Mouse (Mus musculus): ENCODE results near the gene Sergef. TPM values are rescaled to one million over a fixed set of nuclear protein-coding genes. Genes with fewer than 3 reads are reported as not detected.

The Sergef gene
- polyA plus RNA-seq, 1 experiment from 2014 or later, result 32.6 TPM

DNA sequence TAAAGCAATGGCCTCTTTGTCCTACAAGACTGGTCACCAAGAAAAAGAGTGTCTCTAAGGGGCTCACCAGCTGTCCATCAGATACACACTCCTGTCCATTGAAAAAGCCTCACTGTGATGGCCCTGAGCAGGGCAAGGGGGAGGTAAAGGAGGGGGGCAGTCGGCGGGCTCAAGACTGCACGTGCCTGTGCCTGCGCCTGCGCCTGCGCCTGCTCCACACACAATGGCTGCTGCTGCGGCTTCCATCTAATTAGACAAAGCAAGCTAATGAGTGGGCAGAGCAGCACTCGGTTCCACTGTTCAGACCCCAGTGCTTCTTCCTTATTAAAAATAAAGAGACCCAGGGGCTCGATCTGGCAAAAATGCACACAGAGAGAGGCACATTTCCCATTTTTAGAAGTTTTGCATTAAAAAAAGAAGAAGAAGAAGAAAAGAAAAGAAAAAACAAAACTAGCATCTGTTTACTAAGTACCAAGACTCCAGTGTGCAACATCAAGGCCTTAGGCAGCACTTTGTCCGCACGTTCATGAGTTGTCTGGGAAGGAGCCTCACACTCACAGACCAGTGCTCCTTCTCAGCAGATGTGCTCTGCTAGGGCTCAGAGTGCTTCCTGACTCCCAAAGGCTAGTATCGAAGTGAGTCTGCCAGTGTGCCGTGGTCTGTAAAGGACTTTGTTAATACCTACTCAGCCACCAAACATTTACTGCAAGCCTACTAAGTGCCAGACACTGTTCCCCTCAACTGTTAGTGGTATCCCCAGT lies 83.1 kb downstream of the Sergef start:
- Histone ChIP-seq H3K27ac (ENCODE audit: low read length) (peak overlapping the region; percentile 43; the same call in 1 of the 2 replicates), H3K4me2 (ENCODE audit: low read length) (peak overlapping the region; percentile 13), H3K4me1 (replicated peaks; ENCODE audit: control insufficient read depth, insufficient read depth, low read length) (peaks cover 32% of the 10 kb centered on the region), H3K9ac (replicated peaks; ENCODE audit: low read depth, low read length) (0 out of 2 replicates have a peak overlapping the region, but pooled peaks have one; percentile 4), H3K4me3 (replicated peaks; ENCODE audit: low read length) (no peak overlapping the region), H3K9me3 (ENCODE audit: control insufficient read depth, low read length) (no peaks in the 10 kb centered on the region), H3K36me3 (ENCODE audit: control insufficient read depth, insufficient read depth) (no peaks in the 10 kb centered on the region), H3K27me3 (replicated peaks; ENCODE audit: control insufficient read depth, insufficient read depth, low read length) (no peaks in the 10 kb centered on the region)
- peak; percentile 93 for ATAC-seq
- WGBS, result 13% methylated on average over 13 of the region's 13 CpGs

DNA sequence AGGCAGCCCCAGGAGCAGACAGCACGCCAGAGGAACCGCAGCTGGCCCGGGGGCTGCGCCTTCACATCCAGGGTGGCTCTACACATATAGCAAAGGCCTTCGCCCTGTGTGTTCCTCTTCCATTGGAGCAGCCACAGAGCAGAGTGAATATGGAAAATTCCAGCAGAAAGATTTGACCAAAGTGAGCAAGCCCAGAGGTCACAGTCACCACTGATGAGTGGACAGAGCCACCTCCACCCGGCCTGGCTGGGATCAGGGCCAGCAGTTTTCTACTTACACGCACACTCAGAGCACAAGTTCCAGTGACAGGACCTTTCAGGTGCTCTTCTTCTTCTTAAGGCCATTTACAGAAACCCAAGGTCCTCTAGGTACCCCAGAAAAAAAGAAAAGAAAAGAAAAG lies 83.9 kb downstream of the Sergef start:
- no peak for ATAC-seq
- H3K27ac ChIP-seq (ENCODE audit: low read length), result no peak overlapping the region
- no peaks in the 10 kb centered on the region for H3K27me3 ChIP-seq (replicated peaks; ENCODE audit: control insufficient read depth, insufficient read depth, low read length)
- WGBS, result 87% methylated on average over 7 of the region's 7 CpGs
- no peak overlapping the region for H3K4me3 ChIP-seq (replicated peaks; ENCODE audit: low read length)
- H3K9ac ChIP-seq (replicated peaks; ENCODE audit: low read depth, low read length), result no peak overlapping the region
- no peaks in the 10 kb centered on the region for H3K36me3 ChIP-seq (ENCODE audit: control insufficient read depth, insufficient read depth)
- H3K4me1 ChIP-seq (replicated peaks; ENCODE audit: control insufficient read depth, insufficient read depth, low read length), result peaks cover 39% of the 10 kb centered on the region
- no peaks in the 10 kb centered on the region for H3K9me3 ChIP-seq (ENCODE audit: control insufficient read depth, low read length)
- H3K4me2 ChIP-seq (ENCODE audit: low read length), result no peak overlapping the region

DNA sequence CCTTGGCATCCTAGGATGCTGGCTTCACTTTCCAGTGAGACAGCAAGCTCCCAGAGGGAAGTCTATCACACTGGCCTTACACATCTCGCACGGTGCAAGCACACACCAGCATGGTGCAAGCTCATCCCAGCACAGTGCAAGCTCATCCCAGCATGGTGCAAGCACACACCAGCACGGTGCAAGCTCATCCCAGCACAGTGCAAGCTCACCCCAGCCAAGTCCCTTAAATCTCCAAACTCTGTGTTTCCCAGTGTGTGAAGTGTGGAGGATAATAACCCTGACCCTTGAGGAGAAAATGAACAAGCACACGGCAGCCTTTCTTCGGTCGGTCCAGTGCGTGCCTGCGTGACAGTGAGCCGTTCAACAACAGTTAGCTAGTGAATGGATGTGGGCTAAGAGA lies 84.8 kb downstream of the Sergef start:
- H3K9ac ChIP-seq (replicated peaks; ENCODE audit: low read depth, low read length), result no peak overlapping the region
- WGBS, result 70% methylated on average over 9 of the region's 9 CpGs
- H3K27me3 ChIP-seq (replicated peaks; ENCODE audit: control insufficient read depth, insufficient read depth, low read length), result no peaks in the 10 kb centered on the region
- H3K4me3 ChIP-seq (replicated peaks; ENCODE audit: low read length), result no peak overlapping the region
- H3K4me1 ChIP-seq (replicated peaks; ENCODE audit: control insufficient read depth, insufficient read depth, low read length), result peaks cover 39% of the 10 kb centered on the region
- no peaks in the 10 kb centered on the region for H3K9me3 ChIP-seq (ENCODE audit: control insufficient read depth, low read length)
- no peak; the same call in 1 of the 2 replicates for ATAC-seq
- H3K27ac ChIP-seq (ENCODE audit: low read length), result no peak overlapping the region
- no peaks in the 10 kb centered on the region for H3K36me3 ChIP-seq (ENCODE audit: control insufficient read depth, insufficient read depth)
- H3K4me2 ChIP-seq (ENCODE audit: low read length), result no peak overlapping the region

DNA sequence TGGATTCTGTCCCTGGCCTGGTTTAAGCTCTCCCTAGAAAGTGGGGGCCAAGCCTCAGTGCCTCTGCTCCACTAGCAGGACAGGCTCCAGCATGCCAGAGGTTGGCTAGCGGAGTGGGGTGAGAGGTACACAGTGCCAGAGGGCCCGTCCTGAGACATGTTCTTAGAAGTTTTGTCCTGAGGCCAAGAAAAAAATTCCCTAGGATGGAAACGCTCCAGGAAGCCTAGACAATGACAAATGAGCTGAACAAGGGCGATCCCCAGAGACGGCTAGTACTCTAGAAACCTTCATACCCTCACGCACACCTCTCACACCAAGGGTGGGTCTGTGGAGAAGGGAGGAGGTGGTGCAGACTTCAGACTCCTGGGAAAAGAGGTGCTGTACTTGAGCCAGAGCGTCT lies 85.6 kb downstream of the Sergef start:
- no peak overlapping the region for H3K9ac ChIP-seq (replicated peaks; ENCODE audit: low read depth, low read length)
- no peak for ATAC-seq
- H3K4me3 ChIP-seq (replicated peaks; ENCODE audit: low read length), result no peak overlapping the region
- H3K4me2 ChIP-seq (ENCODE audit: low read length), result no peak overlapping the region
- H3K9me3 ChIP-seq (ENCODE audit: control insufficient read depth, low read length), result no peaks in the 10 kb centered on the region
- no peak overlapping the region for H3K27ac ChIP-seq (ENCODE audit: low read length)
- H3K36me3 ChIP-seq (ENCODE audit: control insufficient read depth, insufficient read depth), result no peaks in the 10 kb centered on the region
- H3K4me1 ChIP-seq (replicated peaks; ENCODE audit: control insufficient read depth, insufficient read depth, low read length), result peaks cover 39% of the 10 kb centered on the region
- WGBS, result 33% methylated on average over 7 of the region's 7 CpGs
- no peaks in the 10 kb centered on the region for H3K27me3 ChIP-seq (replicated peaks; ENCODE audit: control insufficient read depth, insufficient read depth, low read length)

DNA sequence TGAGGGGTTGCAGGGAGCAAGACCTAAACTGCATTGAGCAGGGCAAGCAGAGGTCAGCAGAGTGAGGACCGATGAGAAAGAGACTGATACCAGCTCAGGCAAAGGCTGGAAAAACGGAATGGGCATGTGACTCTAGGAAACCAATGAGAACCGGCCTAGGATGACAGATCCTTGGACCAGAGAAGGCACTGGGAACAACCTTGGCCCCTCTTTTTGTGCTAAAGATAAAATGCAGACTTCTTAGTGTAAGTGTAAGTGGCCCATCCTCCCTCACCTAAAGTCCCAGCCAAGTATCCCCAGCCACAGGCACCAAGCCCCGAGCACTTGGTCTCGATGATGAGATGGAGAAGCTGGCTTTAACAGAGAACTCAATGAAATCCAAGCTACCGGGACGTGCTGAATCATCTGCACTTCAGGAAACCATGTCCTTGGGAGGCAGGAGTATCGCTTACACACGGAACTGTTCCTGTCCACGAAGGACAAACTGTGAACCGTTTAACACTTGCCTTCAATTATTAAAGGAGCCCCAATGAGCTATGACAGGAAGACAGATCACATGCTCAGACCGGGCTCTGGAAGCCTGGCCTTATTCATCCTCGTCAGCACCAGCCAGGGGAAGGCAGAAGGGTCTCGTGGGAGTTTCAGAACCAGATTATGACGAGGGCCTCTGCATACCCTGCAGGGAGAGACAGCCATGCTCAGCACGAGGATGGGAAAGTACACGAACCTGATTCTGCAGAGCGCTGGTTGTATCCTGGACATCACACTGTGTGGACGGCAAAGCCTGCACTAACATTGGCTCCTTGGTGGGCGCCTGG lies 87.5 kb downstream of the Sergef start:
- ATAC-seq, result no peak

DNA sequence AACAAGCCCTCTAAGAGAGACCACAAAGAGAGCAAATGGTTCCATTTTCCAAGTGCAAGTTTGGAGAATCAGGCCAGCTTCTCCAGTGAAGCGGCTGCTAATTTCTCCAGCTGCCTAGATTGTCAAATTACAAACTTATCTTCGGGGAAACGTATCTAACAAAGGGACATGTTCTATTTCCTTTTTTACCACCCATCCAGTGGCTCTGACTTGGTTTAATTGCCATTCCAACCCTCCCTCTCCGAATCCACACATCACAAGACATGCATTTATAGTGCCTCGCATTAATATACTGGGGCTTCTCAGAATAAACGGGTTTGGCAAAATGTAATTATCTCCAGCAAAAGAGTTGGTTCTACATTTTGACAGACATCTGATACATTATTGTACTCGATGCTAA lies 88.4 kb downstream of the Sergef start:
- Histone ChIP-seq H3K9me3 (ENCODE audit: control insufficient read depth, low read length) (no peaks in the 10 kb centered on the region), H3K4me3 (replicated peaks; ENCODE audit: low read length) (no peak overlapping the region), H3K4me2 (ENCODE audit: low read length) (no peak overlapping the region), H3K27ac (ENCODE audit: low read length) (peak overlapping the region; percentile 58), H3K27me3 (replicated peaks; ENCODE audit: control insufficient read depth, insufficient read depth, low read length) (no peaks in the 10 kb centered on the region), H3K36me3 (ENCODE audit: control insufficient read depth, insufficient read depth) (no peaks in the 10 kb centered on the region), H3K9ac (replicated peaks; ENCODE audit: low read depth, low read length) (no peak overlapping the region), H3K4me1 (replicated peaks; ENCODE audit: control insufficient read depth, insufficient read depth, low read length) (peaks cover 32% of the 10 kb centered on the region)
- ATAC-seq, result peak; percentile 34; the same call in 1 of the 2 replicates
- WGBS, result 45% methylated on average over 7 of the region's 7 CpGs

More for the DNA sequence above, 87.5 kb downstream of the Sergef start:
- Histone ChIP-seq H3K36me3 (ENCODE audit: control insufficient read depth, insufficient read depth) (no peaks in the 10 kb centered on the region), H3K9ac (replicated peaks; ENCODE audit: low read depth, low read length) (no peak overlapping the region), H3K4me2 (ENCODE audit: low read length) (no peak overlapping the region), H3K4me3 (replicated peaks; ENCODE audit: low read length) (no peak overlapping the region), H3K4me1 (replicated peaks; ENCODE audit: control insufficient read depth, insufficient read depth, low read length) (peaks cover 39% of the 10 kb centered on the region), H3K27me3 (replicated peaks; ENCODE audit: control insufficient read depth, insufficient read depth, low read length) (no peaks in the 10 kb centered on the region), H3K27ac (ENCODE audit: low read length) (peak overlapping the region; percentile 58; the same call in 1 of the 2 replicates), H3K9me3 (ENCODE audit: control insufficient read depth, low read length) (no peaks in the 10 kb centered on the region)
- WGBS, result 82% methylated on average over 20 of the region's 20 CpGs

DNA sequence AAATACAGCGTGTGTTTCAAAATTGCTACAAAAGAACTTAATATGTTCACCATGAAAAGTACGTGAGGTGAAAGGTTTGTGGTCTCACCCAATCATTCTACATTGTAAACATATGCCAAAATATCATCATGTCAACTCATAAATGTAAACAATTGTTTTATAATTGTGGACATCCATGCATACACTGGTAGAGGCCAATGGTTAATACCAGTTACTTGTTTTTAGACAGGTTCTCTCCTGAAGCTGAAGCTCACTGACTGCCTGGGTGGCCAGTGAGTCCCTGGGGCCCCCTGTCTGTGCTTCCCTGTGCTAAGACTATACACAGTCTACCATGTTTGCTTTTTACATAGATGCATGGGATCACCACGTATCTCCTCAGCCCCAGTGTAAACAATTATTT lies 91.5 kb downstream of the Sergef start:
- Histone ChIP-seq H3K4me2 (ENCODE audit: low read length) (no peak overlapping the region), H3K27ac (ENCODE audit: low read length) (no peak overlapping the region), H3K36me3 (ENCODE audit: control insufficient read depth, insufficient read depth) (no peaks in the 10 kb centered on the region), H3K27me3 (replicated peaks; ENCODE audit: control insufficient read depth, insufficient read depth, low read length) (no peaks in the 10 kb centered on the region), H3K9ac (replicated peaks; ENCODE audit: low read depth, low read length) (no peak overlapping the region), H3K4me3 (replicated peaks; ENCODE audit: low read length) (no peak overlapping the region), H3K4me1 (replicated peaks; ENCODE audit: control insufficient read depth, insufficient read depth, low read length) (peaks cover 22% of the 10 kb centered on the region), H3K9me3 (ENCODE audit: control insufficient read depth, low read length) (no peaks in the 10 kb centered on the region)
- WGBS, result 89% methylated on average over 3 of the region's 3 CpGs
- ATAC-seq, result no peak

DNA sequence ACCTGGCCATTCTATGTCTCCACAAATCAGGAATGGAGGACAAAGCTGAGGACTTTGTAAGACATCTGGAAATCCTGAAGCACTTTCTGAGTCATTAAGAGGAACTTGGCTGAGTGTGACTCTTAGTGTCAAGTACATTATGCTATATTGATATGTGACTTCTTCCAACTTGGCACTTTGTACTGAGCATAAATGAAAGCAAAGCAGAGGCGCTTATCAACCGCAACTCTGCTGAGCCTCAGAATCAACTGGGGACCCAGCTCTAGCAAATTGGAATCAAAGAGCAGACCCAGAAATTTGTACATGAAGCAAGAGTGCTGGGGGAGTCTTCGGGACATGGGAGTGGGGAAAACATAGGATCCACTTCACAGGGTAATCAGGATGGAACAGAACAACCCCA lies 92.0 kb downstream of the Sergef start:
- 86% methylated on average over 3 of the region's 3 CpGs for WGBS
- no peaks in the 10 kb centered on the region for H3K36me3 ChIP-seq (ENCODE audit: control insufficient read depth, insufficient read depth)
- peaks cover 22% of the 10 kb centered on the region for H3K4me1 ChIP-seq (replicated peaks; ENCODE audit: control insufficient read depth, insufficient read depth, low read length)
- no peak overlapping the region for H3K27ac ChIP-seq (ENCODE audit: low read length)
- no peak overlapping the region for H3K9ac ChIP-seq (replicated peaks; ENCODE audit: low read depth, low read length)
- H3K9me3 ChIP-seq (ENCODE audit: control insufficient read depth, low read length), result no peaks in the 10 kb centered on the region
- no peak overlapping the region for H3K4me2 ChIP-seq (ENCODE audit: low read length)
- no peaks in the 10 kb centered on the region for H3K27me3 ChIP-seq (replicated peaks; ENCODE audit: control insufficient read depth, insufficient read depth, low read length)
- H3K4me3 ChIP-seq (replicated peaks; ENCODE audit: low read length), result no peak overlapping the region
- ATAC-seq, result no peak

DNA sequence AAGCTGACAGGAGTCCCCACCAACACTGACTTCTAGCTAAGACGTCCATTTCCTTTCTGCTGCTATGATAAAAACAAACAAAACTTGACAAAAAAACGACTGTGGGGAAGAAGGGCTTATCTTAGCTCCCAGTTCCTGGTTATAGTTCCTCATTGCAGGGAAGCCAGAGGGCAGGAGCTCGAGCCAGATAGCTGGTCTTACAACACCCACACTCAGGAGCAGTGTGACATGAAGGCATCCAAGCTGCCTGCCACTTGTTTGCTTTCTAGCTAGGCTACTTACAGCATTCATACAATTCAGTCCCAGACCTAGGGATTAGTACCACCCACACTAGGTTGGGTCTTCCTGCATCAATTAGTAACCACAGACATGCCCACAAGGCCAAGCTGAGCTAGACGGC lies 93.1 kb downstream of the Sergef start:
- H3K27me3 ChIP-seq (replicated peaks; ENCODE audit: control insufficient read depth, insufficient read depth, low read length), result no peaks in the 10 kb centered on the region
- H3K36me3 ChIP-seq (ENCODE audit: control insufficient read depth, insufficient read depth), result no peaks in the 10 kb centered on the region
- 61% methylated on average over 4 of the region's 4 CpGs for whole genome bisulfite sequencing
- H3K9ac ChIP-seq (replicated peaks; ENCODE audit: low read depth, low read length), result no peak overlapping the region
- peaks cover 17% of the 10 kb centered on the region for H3K4me1 ChIP-seq (replicated peaks; ENCODE audit: control insufficient read depth, insufficient read depth, low read length)
- no peak overlapping the region for H3K4me2 ChIP-seq (ENCODE audit: low read length)
- no peak overlapping the region for H3K4me3 ChIP-seq (replicated peaks; ENCODE audit: low read length)
- no peak overlapping the region for H3K27ac ChIP-seq (ENCODE audit: low read length)
- ATAC-seq, result no peak
- no peaks in the 10 kb centered on the region for H3K9me3 ChIP-seq (ENCODE audit: control insufficient read depth, low read length)
